Mouse (Mus musculus) layer of hippocampus, adult 2 months (tissue): Measurements from ENCODE around the gene Fbxl17. TPM values are rescaled to one million over a fixed set of nuclear protein-coding genes. Genes with fewer than 3 reads are reported as not detected.

ENCODE experiments used
- DNase-seq, 2 experiments: peaks; one replicate each; pipeline ENCODE4 v3.0.0; 2022; ENCODE audit warnings: low spot score in 2 of 2
- H3K27ac ChIP-seq: fragments of 200-600 bp; 2 replicates; pipeline ENCODE4 v1.8.1; 2022
- H3K4me3 ChIP-seq: fragments of 200-600 bp; 2 replicates; pipeline ENCODE4 v1.8.1; 2022; ENCODE audit warnings: mild to moderate bottlenecking
- CTCF ChIP-seq: fragments of 200-600 bp; conservative IDR thresholded peaks from 2 replicates; pipeline ENCODE4 v1.8.1; 2022; ENCODE audit warnings: antibody characterized with exemption, mild to moderate bottlenecking, moderate library complexity
- total RNA-seq, 2 experiments: library from RNA; stranded (reverse); gene quantifications; 2 replicates each; pipeline ENCODE4 v1.2.3; 2021

Gene Fbxl17
- total RNA-seq, 2 experiments from 2014 or later = 55.3 to 58.6 TPM

DNA sequence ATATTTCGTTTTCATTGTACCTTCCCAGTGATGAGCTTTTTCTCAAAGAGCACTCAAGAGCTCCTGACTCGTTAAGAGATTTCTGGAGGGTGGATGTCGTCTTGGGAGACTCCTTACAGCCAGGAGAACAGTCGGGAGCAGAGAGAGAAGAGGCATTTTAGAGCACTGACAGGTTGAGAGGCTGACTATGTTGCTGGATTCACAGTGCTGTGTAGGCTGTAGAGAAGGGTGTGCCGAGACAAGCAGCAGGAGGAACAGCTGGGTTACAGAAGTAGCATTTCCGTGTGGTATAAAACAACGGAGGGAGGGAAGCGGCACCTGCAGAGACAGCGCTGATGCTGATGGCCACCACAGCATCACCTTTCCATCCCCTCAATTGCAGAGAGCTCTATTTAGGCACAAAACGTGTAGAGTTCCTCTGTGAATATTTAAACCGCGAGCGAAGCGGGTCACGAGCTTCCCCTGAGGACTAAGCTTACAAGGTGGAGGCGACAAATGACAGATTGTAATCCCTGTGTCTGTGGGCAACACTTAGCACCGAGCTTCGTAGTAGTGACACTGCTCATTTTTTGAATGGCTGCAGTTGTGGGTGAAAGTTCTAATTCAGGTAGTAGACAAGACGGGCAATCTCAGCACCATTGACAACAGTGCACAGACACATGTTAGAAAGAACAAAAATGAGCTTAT lies 385.3 kb downstream of the Fbxl17 start:
- TF ChIP-seq CTCF = no peak

DNA sequence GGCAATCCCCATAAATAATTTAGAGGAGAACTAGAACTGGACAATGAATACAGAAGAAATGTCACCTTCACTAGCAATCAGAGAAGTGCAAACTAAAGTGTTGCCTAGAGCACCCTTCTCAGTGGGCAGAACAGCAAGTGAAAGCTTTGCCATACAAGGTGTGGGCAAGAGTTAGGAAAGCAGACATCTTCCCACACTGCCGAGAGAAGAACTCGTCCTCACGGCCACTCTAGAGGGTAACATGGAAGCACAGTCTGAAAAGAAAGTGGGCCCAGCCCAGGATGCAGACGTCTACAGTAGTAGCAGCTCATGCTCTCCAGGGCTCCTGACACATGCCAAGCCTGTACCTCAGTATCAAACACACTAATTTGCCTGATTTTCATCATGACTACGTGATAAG lies 387.0 kb downstream of the Fbxl17 start:
- DNase-seq = no peak
- H3K4me3 ChIP-seq = no peak overlapping the region
- TF ChIP-seq CTCF = no peak
- no peak overlapping the region for H3K27ac ChIP-seq

More for the DNA sequence above, 385.3 kb downstream of the Fbxl17 start:
- no peak for DNase-seq
- no peak overlapping the region for H3K4me3 ChIP-seq
- H3K27ac ChIP-seq = no peak overlapping the region

- no peak for DNase-seq
- TF ChIP-seq CTCF = no peak
- H3K27ac ChIP-seq = no peak overlapping the region
- H3K4me3 ChIP-seq = no peak overlapping the region
Measured at GRCm38 (mm10) chr17:63110994-63111393, 388.8 kb downstream of the Fbxl17 start.

DNA sequence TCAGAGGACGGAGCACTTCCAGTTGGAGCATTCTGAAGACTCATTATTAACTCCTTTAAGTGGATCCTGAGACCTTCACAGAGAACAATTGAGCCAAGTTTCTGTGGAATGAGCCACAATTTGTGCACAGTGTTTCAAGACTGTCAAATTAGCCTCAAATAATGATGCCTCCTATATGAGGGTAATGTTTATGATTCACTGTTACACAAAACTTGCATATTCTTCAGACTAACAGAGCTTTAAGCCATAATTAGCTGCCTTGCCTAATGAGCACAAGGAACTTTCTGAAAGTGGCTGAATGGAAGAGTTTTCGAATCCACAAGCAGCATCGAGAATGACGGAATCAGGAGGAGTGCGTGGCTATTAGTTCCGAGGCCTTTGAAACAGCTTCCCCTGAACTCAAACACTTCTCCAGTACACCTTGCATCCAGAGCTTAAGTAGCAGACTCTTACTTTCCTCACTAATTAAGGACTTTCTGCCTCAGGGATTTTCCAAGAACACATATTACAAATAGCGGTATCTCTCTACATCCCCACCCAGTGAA lies 389.5 kb downstream of the Fbxl17 start:
- no peak overlapping the region for H3K27ac ChIP-seq
- TF ChIP-seq CTCF = no peak
- no peak for DNase-seq
- H3K4me3 ChIP-seq = no peak overlapping the region

- DNase-seq = no peak
- no peak for TF ChIP-seq CTCF
- Histone ChIP-seq H3K27ac (no peak overlapping the region), H3K4me3 (no peak overlapping the region)
Measured at GRCm38 (mm10) chr17:63108035-63108434, 391.8 kb downstream of the Fbxl17 start.

DNA sequence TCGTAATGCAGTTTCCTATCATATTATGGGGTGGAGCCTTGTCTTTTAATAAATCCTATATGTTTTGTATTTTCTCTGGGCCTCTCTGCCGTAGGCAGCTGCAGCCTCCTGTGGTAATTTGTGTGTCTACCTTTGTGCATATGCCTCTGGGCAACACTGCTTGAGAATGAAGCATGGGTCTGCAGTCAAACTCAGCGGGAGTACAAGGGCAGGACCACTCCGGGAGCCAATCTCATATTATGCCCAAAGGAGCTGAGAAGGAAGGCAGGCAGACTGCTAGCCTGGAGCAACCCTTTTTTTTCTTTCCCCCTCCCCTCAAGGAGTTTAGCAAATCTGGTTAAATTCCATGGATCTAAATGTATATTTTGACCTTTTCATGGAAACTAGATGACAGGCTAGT lies 392.3 kb downstream of the Fbxl17 start:
- no peak for TF ChIP-seq CTCF
- no peak overlapping the region for H3K4me3 ChIP-seq
- no peak overlapping the region for H3K27ac ChIP-seq
- no peak for DNase-seq

- no peak for DNase-seq
- TF ChIP-seq CTCF = no peak
- no peak overlapping the region for H3K4me3 ChIP-seq
- no peak overlapping the region for H3K27ac ChIP-seq
Measured at GRCm38 (mm10) chr17:63095553-63095952, 404.3 kb downstream of the Fbxl17 start.

- TF ChIP-seq CTCF = no peak
- DNase-seq = no peak
- Histone ChIP-seq H3K27ac (no peak overlapping the region), H3K4me3 (no peak overlapping the region)
Measured at GRCm38 (mm10) chr17:63095017-63095416, 404.8 kb downstream of the Fbxl17 start.

DNA sequence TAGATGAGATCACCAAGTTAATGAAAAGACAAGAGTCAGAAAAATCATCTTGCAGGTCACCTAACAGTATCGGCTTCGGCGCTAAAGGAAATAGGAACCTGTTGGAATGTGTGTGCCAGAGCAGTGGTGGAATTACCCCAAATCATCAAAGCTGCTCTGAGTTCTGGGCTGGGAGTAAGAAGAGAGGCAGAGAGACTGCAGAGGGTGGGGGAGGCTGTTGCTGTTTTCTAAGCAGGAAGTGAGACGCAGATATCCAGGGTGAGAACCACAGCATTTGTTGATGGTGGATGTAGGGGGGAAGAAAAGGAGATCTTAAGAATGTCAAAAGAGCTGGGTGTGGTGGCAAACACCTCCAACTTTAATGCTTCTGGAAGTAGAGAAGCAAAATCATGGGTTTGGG lies 406.6 kb downstream of the Fbxl17 start:
- DNase-seq = no peak
- Histone ChIP-seq H3K4me3 (no peak overlapping the region), H3K27ac (no peak overlapping the region)
- no peak for TF ChIP-seq CTCF

DNA sequence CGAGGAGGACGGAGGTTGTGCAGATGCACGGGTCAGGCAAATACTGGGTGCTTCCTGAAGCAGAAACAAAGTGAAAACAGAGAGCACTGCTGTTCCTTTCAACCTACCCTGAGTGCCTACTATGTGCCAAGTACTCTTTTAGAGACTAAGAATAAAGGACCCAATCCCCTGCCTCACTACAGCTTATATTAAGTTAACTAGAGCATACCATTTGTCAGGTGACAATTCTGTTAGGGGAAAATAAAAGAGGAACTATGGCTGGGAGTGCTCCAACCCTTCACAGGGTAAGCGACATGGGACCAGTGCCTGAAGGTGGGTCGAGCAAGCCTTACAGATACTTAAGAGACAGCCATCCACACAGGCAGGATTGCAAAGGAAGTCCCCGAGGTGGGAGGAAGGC lies 407.0 kb downstream of the Fbxl17 start:
- no peak overlapping the region for H3K4me3 ChIP-seq
- DNase-seq = no peak
- no peak for TF ChIP-seq CTCF
- H3K27ac ChIP-seq = no peak overlapping the region

GRCm38 (mm10) chr17:63090112-63090511 lies 409.7 kb downstream of the Fbxl17 start:
- no peak overlapping the region for H3K4me3 ChIP-seq
- DNase-seq = no peak
- no peak overlapping the region for H3K27ac ChIP-seq
- no peak for TF ChIP-seq CTCF

- H3K4me3 ChIP-seq = no peak overlapping the region
- no peak for TF ChIP-seq CTCF
- DNase-seq = no peak
- no peak overlapping the region for H3K27ac ChIP-seq
Measured at GRCm38 (mm10) chr17:63087265-63087664, 412.6 kb downstream of the Fbxl17 start.

DNA sequence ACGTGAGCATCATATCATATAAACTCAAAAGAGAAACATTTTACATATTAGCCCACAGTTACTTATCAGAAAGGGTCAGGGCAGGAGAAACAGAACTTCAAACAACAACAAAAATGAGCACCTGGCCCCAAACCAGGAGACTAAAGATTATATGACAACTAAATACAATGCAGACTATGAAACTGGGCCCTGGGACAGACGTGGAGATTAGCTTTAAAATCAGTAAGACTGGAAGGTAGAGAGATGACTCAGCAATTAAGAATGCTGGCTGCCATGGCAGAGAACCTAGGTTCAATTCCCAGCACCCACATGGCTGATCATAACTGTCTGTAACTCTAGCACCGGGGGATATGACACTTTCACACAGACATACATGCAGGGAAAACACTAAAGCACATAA lies 413.3 kb downstream of the Fbxl17 start:
- no peak for DNase-seq
- Histone ChIP-seq H3K27ac (no peak overlapping the region), H3K4me3 (no peak overlapping the region)
- TF ChIP-seq CTCF = no peak

DNA sequence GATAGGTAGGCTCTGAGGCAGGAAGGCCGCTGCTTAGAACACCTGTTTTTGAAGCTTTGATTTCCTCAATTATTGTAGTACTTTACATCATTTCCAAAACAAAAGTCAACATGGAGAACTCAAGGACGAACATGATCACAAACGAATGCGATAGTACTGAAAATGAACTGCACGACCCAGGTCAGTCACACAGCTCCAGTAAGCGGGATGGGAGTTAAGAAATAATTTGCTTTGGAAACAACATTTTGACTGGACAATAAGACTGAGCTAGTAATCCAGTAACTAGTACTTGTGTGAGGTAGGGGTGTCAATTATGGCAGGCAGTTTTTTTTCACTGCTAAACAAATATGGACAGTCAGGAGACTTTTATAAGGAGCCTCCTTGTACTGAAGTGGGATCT lies 414.6 kb downstream of the Fbxl17 start:
- DNase-seq = no peak
- H3K4me3 ChIP-seq = no peak overlapping the region
- TF ChIP-seq CTCF = no peak
- H3K27ac ChIP-seq = no peak overlapping the region
